Mouse (Mus musculus): ENCODE measurements around the gene Olfr1105.

DNA sequence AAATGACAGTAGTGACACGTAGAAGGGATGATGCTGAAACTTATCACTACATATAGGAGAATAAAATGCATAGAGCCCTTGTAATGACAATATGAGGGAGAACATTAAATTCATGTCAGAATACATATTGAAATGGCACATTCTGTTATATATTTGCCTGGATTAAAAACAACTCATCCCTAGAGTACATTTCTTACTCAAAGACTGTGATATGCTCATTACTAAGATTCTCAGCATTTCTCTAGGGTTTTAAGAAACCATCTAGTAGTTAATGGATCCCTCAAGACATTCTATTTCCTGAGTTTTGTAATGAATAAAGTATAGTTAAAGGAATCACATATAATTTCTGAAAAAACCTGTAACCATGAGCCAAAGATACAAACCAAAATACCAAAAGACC, 15.8 kb upstream of the Olfr1105 start, which contains the start of gene Olfr1106:
- TF ChIP-seq POLR2A (IDR thresholded peaks at IDR 0.05; ENCODE audit: control insufficient read depth in 1 of 2, insufficient read depth in 1 of 2, low read depth in 1 of 2, low read length in 2 of 2, poor library complexity in 1 of 2): no peak
- TF ChIP-seq GATA1 (IDR thresholded peaks at IDR 0.05; ENCODE audit: low read depth, low read length): no peak
- TF ChIP-seq POLR2AphosphoS5 (IDR thresholded peaks at IDR 0.05; ENCODE audit: borderline replicate concordance, low read depth, low read length): no peak
- TF ChIP-seq MXI1 (IDR thresholded peaks at IDR 0.05; ENCODE audit: low read depth, low read length): no peak
- TF ChIP-seq BHLHE40 (IDR thresholded peaks at IDR 0.05; ENCODE audit: borderline replicate concordance, low read depth, low read length): no peak
- no peak for TF ChIP-seq RAD21 (IDR thresholded peaks at IDR 0.05; ENCODE audit: low read depth, low read length)
- TF ChIP-seq MAX (IDR thresholded peaks at IDR 0.05; ENCODE audit: low read length): no peak
- TF ChIP-seq MEF2A (IDR thresholded peaks at IDR 0.05; ENCODE audit: extremely low read depth, insufficient replicate concordance, low read depth, low read length, poor library complexity, severe bottlenecking): no peak
- TF ChIP-seq CTCF (IDR thresholded peaks at IDR 0.05 in 2 of 3, conservative IDR thresholded peaks at IDR 0.05 in 1 of 3; ENCODE audit: control insufficient read depth in 1 of 3, insufficient read depth in 1 of 3, low read depth in 2 of 3, low read length in 3 of 3, poor library complexity in 1 of 3, severe bottlenecking in 1 of 3): no peak
- no peak for TF ChIP-seq GABPA (IDR thresholded peaks at IDR 0.05; ENCODE audit: low read depth, low read length)
- TF ChIP-seq POLR2AphosphoS2 (IDR thresholded peaks at IDR 0.05; ENCODE audit: low read length): no peak
- TF ChIP-seq NRF1 (IDR thresholded peaks at IDR 0.05; ENCODE audit: insufficient read depth, low read depth, low read length, poor library complexity, severe bottlenecking): no peak
